Mouse (Mus musculus) lung, embryonic 15.5 days (tissue): Measurements from ENCODE around the gene Cfap54. TPM values are rescaled to one million over a fixed set of nuclear protein-coding genes. Genes with fewer than 3 reads are reported as not detected.

Experiments
- ATAC-seq: fragments of 200-750 bp; cut with Nextera tagmentation; 2 replicates; pipeline ENCODE4 v1.8.0; 2017; ENCODE audit warnings: moderate number of reproducible peaks, borderline replicate concordance; ENCODE audit not compliant: low FRiP score, low TSS enrichment; ENCODE audit errors: extremely low read depth
- H3K27ac ChIP-seq: fragments of 300-500 bp; sonication (generic); 2 replicates; pipeline ENCODE4 v1.5.1; 2015; ENCODE audit warnings: moderate library complexity, mild to moderate bottlenecking, inconsistent platforms
- H3K27me3 ChIP-seq: fragments of 300-500 bp; sonication (generic); 2 replicates; pipeline ENCODE4 v1.6.1; 2015; ENCODE audit warnings: inconsistent platforms
- H3K36me3 ChIP-seq: fragments of 300-500 bp; sonication (generic); 2 replicates; pipeline ENCODE4 v1.6.1; 2015; ENCODE audit warnings: inconsistent platforms
- H3K4me1 ChIP-seq: fragments of 300-500 bp; sonication (generic); 2 replicates; pipeline ENCODE4 v1.6.1; 2015; ENCODE audit warnings: inconsistent platforms
- H3K4me2 ChIP-seq: fragments of 300-500 bp; sonication (generic); 2 replicates; pipeline ENCODE4 v1.6.1; 2015; ENCODE audit warnings: inconsistent platforms, mild to moderate bottlenecking, moderate library complexity
- H3K4me3 ChIP-seq: fragments of 300-500 bp; sonication (generic); 2 replicates; pipeline ENCODE4 v1.5.1; 2015; ENCODE audit warnings: mild to moderate bottlenecking, inconsistent platforms
- H3K9ac ChIP-seq: fragments of 300-500 bp; sonication (generic); 2 replicates; pipeline ENCODE4 v1.6.1; 2015; ENCODE audit warnings: inconsistent platforms
- H3K9me3 ChIP-seq: fragments of 300-500 bp; sonication (generic); 2 replicates; pipeline ENCODE4 v1.6.1; 2016; ENCODE audit warnings: inconsistent platforms
- WGBS: fragments of 180-500 bp; shearing (Covaris S2); methylation state at CpG from one replicate; pipeline ENCODE4 v1.1.7; 2015; 5-methylcytosine and 5-hydroxymethylcytosine counted together
- polyA plus RNA-seq: library from polyadenylated mRNA; unstranded; fragments of >200 nt; fragmentation: Nextera tagmentation; extraction: Ambion mirVana; gene quantifications from 2 replicates; pipeline ENCODE4 v1.2.1, GENCODE M21; 2015

Cfap54 gene
- polyA plus RNA-seq, 1 experiment from 2014 or later = 1.5 TPM

DNA sequence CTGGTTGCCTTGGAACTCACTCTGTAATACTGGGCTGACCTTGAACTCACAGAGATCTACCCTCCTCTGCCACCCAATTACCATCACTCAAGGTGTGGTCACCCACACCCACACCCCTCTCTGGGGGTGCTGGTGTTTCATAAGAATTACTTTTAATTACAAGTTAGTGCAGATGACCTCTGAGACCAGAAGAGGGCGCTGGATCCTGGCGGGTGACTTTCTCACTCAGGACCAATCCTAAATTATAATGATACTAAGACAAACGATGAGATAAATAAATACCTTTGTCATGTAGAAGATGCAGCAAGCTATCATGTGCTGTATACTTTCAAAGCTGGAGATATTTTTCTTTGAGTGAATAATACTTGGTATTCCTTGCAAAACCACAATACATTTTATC is 87.1 kb downstream of the Cfap54 start:
- Histone ChIP-seq H3K9ac (no peak overlapping the region), H3K4me3 (no peak overlapping the region), H3K4me1 (no peaks in the 10 kb centered on the region), H3K36me3 (no peaks in the 10 kb centered on the region), H3K27ac (no peak overlapping the region), H3K9me3 (no peaks in the 10 kb centered on the region), H3K4me2 (no peak overlapping the region), H3K27me3 (no peaks in the 10 kb centered on the region)
- no peak for ATAC-seq
- WGBS = 51% methylated on average over 3 of the region's 3 CpGs

DNA sequence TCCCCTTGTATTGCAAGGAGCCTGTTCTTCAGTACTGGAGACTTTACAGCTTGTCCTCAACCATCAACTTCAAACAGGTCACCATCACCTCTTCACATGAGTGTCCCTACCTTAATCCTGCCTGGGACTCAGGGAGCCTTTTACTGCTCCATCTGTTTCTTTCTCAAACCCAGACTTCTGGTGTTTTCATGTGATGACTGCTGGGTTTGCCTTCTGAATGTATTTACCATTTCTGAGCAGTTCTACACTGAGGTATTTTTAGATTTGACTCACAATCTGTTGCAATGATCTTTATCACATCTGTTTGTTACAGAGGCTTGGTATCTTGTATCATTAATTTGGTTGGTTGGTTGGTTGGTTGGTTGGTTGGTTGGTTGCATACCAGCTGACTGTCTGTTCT is 88.9 kb downstream of the Cfap54 start:
- Histone ChIP-seq H3K4me3 (no peak overlapping the region), H3K9me3 (no peaks in the 10 kb centered on the region), H3K36me3 (no peaks in the 10 kb centered on the region), H3K4me2 (no peak overlapping the region), H3K27me3 (no peaks in the 10 kb centered on the region), H3K4me1 (no peaks in the 10 kb centered on the region), H3K27ac (no peak overlapping the region), H3K9ac (no peak overlapping the region)
- no peak for ATAC-seq

DNA sequence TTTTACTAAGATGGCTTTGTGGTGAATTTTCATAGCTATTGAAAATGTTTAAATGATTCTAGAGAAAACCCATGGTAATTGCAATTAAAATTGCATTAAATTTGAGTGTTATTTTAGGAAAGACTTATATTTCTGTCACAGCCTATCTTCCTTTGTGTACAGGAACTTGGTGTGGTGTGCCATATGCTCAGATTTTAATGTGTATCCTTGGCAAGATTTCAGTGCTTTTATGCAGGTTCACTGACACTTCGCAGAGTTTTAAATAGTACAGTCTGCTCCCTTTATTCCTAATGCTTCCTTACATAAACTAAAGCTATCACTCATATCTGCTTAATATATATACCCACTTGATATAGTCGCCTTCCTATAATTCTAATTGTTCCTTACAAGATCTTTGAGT is 90.8 kb downstream of the Cfap54 start:
- Histone ChIP-seq H3K27me3 (no peaks in the 10 kb centered on the region), H3K4me2 (no peak overlapping the region), H3K27ac (no peak overlapping the region), H3K36me3 (no peaks in the 10 kb centered on the region), H3K4me3 (no peak overlapping the region), H3K9me3 (no peaks in the 10 kb centered on the region), H3K4me1 (no peaks in the 10 kb centered on the region), H3K9ac (no peak overlapping the region)
- 76% methylated on average over 2 of the region's 2 CpGs for WGBS
- no peak for ATAC-seq

DNA sequence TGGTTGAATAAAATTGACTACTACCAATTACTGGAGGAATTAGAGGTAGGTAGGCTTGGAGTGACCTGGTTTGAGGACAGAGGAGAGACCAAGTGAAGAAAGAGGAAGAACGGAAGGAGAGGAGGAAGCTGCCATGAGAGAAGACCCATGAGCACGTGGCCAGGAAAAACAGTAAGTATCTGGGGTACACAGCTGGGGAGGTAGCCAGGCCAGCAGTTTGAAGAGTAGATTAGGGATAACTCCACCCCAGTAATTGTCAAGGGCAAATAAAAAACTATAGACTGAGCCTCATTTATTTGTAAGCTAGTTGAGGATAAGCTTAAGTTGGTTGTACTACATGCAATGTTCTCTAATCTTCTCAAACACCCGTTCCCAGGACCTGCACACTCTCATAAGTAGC is 116.3 kb downstream of the Cfap54 start:
- Histone ChIP-seq H3K9ac (no peak overlapping the region), H3K4me2 (no peak overlapping the region), H3K36me3 (no peaks in the 10 kb centered on the region), H3K9me3 (no peaks in the 10 kb centered on the region), H3K27me3 (no peaks in the 10 kb centered on the region), H3K4me1 (no peaks in the 10 kb centered on the region), H3K27ac (no peak overlapping the region), H3K4me3 (no peak overlapping the region)
- ATAC-seq = no peak
- WGBS = 78% methylated on average over 3 of the region's 3 CpGs

DNA sequence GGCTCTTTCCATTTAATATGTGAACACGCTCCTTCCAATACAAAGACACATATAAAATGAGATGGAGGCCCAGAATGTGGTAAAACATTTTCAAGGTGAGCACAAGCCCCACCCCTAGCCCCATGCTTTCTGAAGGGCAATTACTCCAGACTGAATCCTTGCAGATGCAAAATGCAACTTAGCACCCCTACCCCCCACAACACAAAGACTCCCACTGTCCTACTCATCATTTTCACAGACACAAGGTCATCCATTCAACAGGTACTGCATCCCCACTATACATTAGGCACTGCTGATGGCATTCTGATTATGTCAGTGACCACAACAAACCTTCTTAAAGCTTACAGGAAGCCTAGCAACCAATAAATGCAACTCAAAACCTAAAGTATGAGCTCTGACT is 131.4 kb downstream of the Cfap54 start:
- Histone ChIP-seq H3K4me1 (no peaks in the 10 kb centered on the region), H3K27ac (no peak overlapping the region), H3K4me2 (no peak overlapping the region), H3K4me3 (no peak overlapping the region), H3K9ac (no peak overlapping the region), H3K27me3 (no peaks in the 10 kb centered on the region), H3K9me3 (no peaks in the 10 kb centered on the region), H3K36me3 (no peaks in the 10 kb centered on the region)
- ATAC-seq = no peak
- WGBS = 59% methylated on average over 1 of the region's 1 CpGs

DNA sequence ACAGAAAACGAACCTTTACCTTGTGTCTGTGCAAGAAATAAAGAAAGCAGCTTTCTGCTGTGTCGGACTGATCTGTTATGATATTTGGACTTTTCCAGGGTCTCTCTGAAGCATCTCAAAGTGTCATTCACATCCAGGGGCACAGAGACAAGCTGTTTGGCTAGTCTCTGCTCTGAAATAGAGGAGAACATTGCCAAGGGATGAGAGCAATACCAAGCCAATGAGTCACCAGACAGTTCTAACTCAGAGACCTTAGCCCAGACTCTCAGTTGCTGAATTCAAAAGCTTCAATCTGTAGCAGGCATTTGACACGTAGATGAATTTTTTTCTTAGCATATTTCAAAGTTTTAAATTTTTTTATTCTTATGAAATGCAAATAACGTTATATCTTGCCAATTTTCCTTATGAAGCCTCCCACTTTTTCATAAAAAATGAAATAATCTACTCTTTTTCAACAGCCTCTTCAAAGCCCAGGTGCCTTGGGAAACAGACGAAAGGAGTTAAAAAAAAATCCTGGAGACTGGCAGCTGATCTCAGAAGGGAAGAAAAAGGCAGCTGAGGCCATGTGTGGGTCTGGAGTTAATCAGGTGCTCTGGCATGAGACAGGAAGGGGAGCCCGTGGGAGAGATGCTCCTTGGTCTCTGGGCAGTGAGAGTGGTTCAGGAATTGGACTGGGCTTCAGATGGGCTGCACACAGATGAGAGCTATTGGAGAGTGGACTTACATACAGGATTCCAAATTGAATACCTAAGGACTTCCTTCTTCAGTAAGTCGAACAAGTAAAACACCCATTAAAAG is 138.4 kb downstream of the Cfap54 start:
- H3K4me1 ChIP-seq = no peaks in the 10 kb centered on the region
- no peak overlapping the region for H3K9ac ChIP-seq
- no peaks in the 10 kb centered on the region for H3K36me3 ChIP-seq
- H3K27ac ChIP-seq = no peak overlapping the region
- whole genome bisulfite sequencing = 63% methylated on average over 7 of the region's 7 CpGs
- H3K9me3 ChIP-seq = no peaks in the 10 kb centered on the region
- no peak overlapping the region for H3K4me3 ChIP-seq
- H3K27me3 ChIP-seq = no peaks in the 10 kb centered on the region
- no peak overlapping the region for H3K4me2 ChIP-seq
- no peak for ATAC-seq

DNA sequence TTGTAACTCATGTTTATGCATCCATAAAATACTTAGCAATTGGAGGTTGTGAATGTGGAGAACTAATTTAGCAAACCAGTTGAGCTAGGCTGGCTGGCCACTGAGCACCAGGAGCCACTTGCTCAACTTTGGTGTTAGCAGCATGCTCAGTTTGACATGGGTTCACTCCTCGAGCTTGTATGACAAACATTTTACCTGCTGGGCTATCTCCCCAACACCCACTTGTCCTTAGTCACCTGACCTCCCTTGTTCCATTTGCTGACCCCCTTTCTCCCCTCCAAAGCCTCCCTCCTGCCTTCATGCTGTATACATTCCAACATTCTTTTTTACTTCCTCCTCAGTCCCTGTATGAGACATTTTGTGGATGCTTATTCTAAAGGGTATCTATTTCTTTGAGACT is 139.8 kb downstream of the Cfap54 start:
- no peak for ATAC-seq

DNA sequence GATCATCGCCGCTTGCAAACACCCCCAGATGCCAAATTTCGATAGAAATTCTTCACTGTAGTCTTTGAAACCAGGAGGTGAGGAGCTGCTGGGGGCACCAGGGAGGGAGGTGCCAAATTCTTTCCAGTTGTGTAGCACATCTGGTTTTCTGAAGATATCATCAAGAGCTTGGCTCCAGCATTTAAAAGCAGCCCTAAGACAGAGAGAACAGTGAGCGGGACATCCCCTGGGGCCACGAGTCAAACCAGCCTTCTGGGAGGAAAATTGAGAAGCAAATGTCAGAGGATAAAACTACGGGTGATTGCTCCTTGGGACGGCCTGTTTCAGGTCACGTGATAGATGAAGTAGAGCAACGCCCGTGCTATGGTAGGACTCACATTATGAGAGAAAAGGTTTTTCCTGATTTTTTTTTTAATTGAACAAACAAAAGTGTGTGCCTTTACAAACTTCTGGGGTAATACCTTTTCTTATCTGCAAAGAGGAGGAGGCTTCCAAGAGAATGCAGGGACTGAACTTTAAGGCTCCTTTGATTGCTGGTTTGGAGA is 143.6 kb downstream of the Cfap54 start:
- Histone ChIP-seq H3K36me3 (no peaks in the 10 kb centered on the region), H3K27me3 (no peaks in the 10 kb centered on the region), H3K9me3 (no peaks in the 10 kb centered on the region), H3K4me3 (no peak overlapping the region), H3K9ac (no peak overlapping the region), H3K4me1 (no peaks in the 10 kb centered on the region), H3K27ac (no peak overlapping the region), H3K4me2 (no peak overlapping the region)
- 67% methylated on average over 10 of the region's 10 CpGs for WGBS
- no peak for ATAC-seq

More for the DNA sequence above, 139.8 kb downstream of the Cfap54 start:
- H3K9ac ChIP-seq = no peak overlapping the region
- H3K4me1 ChIP-seq = no peaks in the 10 kb centered on the region
- H3K36me3 ChIP-seq = no peaks in the 10 kb centered on the region
- H3K4me3 ChIP-seq = no peak overlapping the region
- no peaks in the 10 kb centered on the region for H3K27me3 ChIP-seq
- no peak overlapping the region for H3K4me2 ChIP-seq
- H3K27ac ChIP-seq = no peak overlapping the region
- WGBS = 20% methylated on average over 1 of the region's 1 CpGs
- no peaks in the 10 kb centered on the region for H3K9me3 ChIP-seq

DNA sequence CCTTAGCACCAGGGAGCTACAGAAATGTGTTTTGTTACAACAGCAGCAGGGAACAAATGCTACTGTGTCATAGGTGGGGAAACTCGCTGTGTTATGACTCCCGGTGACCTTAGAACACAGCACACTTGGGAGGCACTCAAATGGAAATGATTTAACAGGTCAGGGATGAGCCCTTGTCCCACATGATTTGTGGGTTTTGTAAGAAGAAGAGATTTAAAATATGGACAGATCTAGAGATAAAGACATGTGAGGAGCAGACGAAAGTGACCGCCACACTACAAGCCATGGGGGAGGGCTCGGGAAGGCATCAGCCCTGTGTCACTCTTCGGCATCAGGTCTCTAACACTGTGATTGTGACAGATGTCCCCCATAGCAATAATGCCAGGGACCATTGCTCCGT is 144.3 kb downstream of the Cfap54 start:
- ATAC-seq = no peak

DNA sequence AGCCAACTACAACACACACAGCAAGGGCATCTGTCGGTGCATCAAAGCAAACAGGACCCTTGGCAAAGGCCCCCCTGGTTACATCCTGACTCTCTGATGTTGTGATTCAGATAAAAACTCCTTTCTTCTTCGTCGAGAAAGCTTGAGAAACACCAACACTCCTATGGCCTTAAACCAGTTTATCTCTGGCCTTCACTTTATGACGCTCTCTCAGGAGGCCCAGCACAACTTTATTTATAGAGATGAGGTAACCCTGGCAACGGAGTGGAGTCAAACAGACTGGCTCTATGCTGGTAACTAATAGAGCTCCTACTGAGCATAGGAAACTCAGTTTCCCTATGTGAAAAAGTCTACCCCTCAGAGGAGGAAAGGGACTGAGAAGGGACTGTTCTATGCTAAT is 146.9 kb downstream of the Cfap54 start:
- H3K9me3 ChIP-seq = no peaks in the 10 kb centered on the region
- H3K4me2 ChIP-seq = no peak overlapping the region
- no peaks in the 10 kb centered on the region for H3K4me1 ChIP-seq
- no peaks in the 10 kb centered on the region for H3K36me3 ChIP-seq
- ATAC-seq = no peak
- no peak overlapping the region for H3K4me3 ChIP-seq
- 23% methylated on average over 5 of the region's 5 CpGs for WGBS
- no peak overlapping the region for H3K9ac ChIP-seq
- H3K27ac ChIP-seq = no peak overlapping the region
- no peaks in the 10 kb centered on the region for H3K27me3 ChIP-seq

More for the DNA sequence above, 144.3 kb downstream of the Cfap54 start:
- Histone ChIP-seq H3K27ac (no peak overlapping the region), H3K36me3 (no peaks in the 10 kb centered on the region), H3K27me3 (no peaks in the 10 kb centered on the region), H3K4me1 (no peaks in the 10 kb centered on the region), H3K9ac (no peak overlapping the region), H3K4me2 (no peak overlapping the region), H3K4me3 (no peak overlapping the region), H3K9me3 (no peaks in the 10 kb centered on the region)
- WGBS = 78% methylated on average over 7 of the region's 7 CpGs

DNA sequence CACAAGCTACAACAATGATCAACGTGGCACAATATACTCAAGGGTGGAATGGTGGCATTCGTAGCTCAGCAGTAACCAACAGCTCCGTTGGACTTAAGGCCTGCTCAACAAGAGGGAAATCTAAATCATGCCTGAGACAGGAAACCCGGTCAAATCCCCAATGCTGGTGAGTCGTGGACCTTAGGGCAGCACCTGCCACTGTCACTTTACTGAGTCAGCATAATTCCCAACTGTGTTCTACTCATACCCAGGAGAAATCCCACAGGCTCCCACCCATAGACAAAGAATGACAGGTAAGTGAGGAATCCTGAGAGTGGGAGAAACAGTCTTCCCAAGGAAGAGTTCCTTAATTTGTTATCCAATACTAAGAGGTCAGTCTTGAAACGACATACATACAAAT is 147.8 kb downstream of the Cfap54 start:
- no peak overlapping the region for H3K4me2 ChIP-seq
- H3K36me3 ChIP-seq = no peaks in the 10 kb centered on the region
- no peak for ATAC-seq
- no peak overlapping the region for H3K4me3 ChIP-seq
- H3K4me1 ChIP-seq = no peaks in the 10 kb centered on the region
- no peak overlapping the region for H3K27ac ChIP-seq
- no peaks in the 10 kb centered on the region for H3K9me3 ChIP-seq
- H3K9ac ChIP-seq = no peak overlapping the region
- 81% methylated on average over 6 of the region's 6 CpGs for WGBS
- H3K27me3 ChIP-seq = no peaks in the 10 kb centered on the region

DNA sequence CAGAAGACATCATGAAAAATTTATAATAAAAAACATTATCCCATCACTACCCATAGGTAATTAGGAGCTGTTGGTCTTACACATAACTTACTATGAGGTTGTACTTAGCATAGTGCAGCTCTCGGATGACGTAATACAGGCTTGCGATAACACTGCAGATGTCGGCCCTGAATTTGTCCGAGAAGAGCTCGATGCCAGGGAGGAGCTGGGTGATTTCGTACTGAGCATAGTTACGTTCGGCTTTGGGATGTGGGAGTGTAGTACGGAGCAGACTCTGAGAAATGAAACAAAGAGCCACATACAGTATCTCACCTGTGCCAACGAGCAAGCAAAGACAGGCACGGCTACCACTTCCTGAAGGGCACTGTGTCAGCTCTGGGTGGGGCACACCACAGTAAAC is 149.0 kb downstream of the Cfap54 start:
- no peaks in the 10 kb centered on the region for H3K4me1 ChIP-seq
- H3K27ac ChIP-seq = no peak overlapping the region
- H3K9me3 ChIP-seq = no peaks in the 10 kb centered on the region
- no peaks in the 10 kb centered on the region for H3K27me3 ChIP-seq
- WGBS = 82% methylated on average over 12 of the region's 12 CpGs
- no peak for ATAC-seq
- no peak overlapping the region for H3K4me2 ChIP-seq
- H3K9ac ChIP-seq = no peak overlapping the region
- no peaks in the 10 kb centered on the region for H3K36me3 ChIP-seq
- no peak overlapping the region for H3K4me3 ChIP-seq
